Mouse (Mus musculus) forebrain, embryonic 15.5 days (tissue): ENCODE measurements at regions not wholly inside any gene's neighbourhood (a gene's known extent, or its start where the extent isn't known, plus 50 kb on each side); places are given as distances from the start of the nearest gene placed in this dataset.
A peak's percentile ranks its signal among the peaks of the same experiment; 100 is the strongest.
"Not testable (repeated sequence)": the region's sequence is repeated elsewhere in the genome, so short reads cannot be mapped to it uniquely, and the experiment has no call there.

Source experiments
- ATAC-seq: fragments of 200-750 bp; cut with Nextera tagmentation; replicated peaks from 2 replicates; pipeline ENCODE4 v1.8.0; 2017; ENCODE audit warnings: mild to moderate bottlenecking, moderate TSS enrichment, moderate library complexity
- H3K27ac ChIP-seq: fragments of 300-500 bp; sonication (generic); replicated peaks from 2 replicates; pipeline ENCODE4 v1.5.1; 2015; ENCODE audit warnings: mild to moderate bottlenecking, inconsistent platforms
- H3K27me3 ChIP-seq: fragments of 300-500 bp; sonication (generic); 2 replicates; pipeline ENCODE4 v1.6.1; 2015; ENCODE audit warnings: inconsistent platforms
- H3K36me3 ChIP-seq: fragments of 300-500 bp; sonication (generic); 2 replicates; pipeline ENCODE4 v1.6.1; 2015; ENCODE audit warnings: mild to moderate bottlenecking, inconsistent platforms
- H3K4me1 ChIP-seq: fragments of 300-500 bp; sonication (generic); 2 replicates; pipeline ENCODE4 v1.6.1; 2015; ENCODE audit warnings: inconsistent platforms
- H3K4me2 ChIP-seq: fragments of 300-500 bp; sonication (generic); replicated peaks from 2 replicates; pipeline ENCODE4 v1.6.1; 2015; ENCODE audit warnings: mild to moderate bottlenecking, inconsistent platforms
- H3K4me3 ChIP-seq: fragments of 300-500 bp; sonication (generic); 2 replicates; pipeline ENCODE4 v1.5.1; 2015; ENCODE audit warnings: mild to moderate bottlenecking, inconsistent platforms
- H3K9ac ChIP-seq: fragments of 300-500 bp; sonication (generic); replicated peaks from 2 replicates; pipeline ENCODE4 v1.6.1; 2015; ENCODE audit warnings: mild to moderate bottlenecking, inconsistent platforms
- H3K9me3 ChIP-seq: fragments of 300-500 bp; sonication (generic); 2 replicates; pipeline ENCODE4 v1.6.1; 2016; ENCODE audit warnings: inconsistent platforms
- WGBS: fragments of 180-500 bp; shearing (Covaris S2); methylation state at CpG from one replicate; pipeline ENCODE4 v1.1.7; 2015; ENCODE audit warnings: mixed read lengths; 5-methylcytosine and 5-hydroxymethylcytosine counted together

DNA sequence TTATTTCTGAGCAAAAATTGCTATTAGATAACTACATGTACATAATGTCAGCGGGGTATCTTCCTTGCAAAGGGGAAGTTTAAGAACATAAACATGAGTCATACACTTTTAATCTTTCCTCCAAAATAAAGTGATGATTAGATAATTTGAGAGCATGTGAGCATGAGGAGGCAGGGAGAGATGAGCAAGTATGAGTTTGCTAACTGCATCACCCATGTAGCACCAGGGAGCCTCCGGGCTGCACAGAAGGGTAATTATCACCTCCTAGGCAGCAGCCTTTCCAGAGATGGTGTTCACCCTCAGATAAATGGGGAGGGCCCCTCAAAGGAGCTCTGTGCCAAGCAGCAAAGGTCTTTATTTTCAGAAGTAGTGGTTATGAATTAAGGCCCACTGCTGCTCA is 568.1 kb upstream of the G6pd2 start:
- Histone ChIP-seq H3K27me3 (no peaks in the 10 kb centered on the region), H3K36me3 (no peaks in the 10 kb centered on the region), H3K27ac (no peak overlapping the region), H3K9me3 (no peaks in the 10 kb centered on the region), H3K4me2 (no peak overlapping the region), H3K4me1 (no peaks in the 10 kb centered on the region), H3K9ac (no peak overlapping the region), H3K4me3 (no peak overlapping the region)
- 50% methylated on average over 2 of the region's 2 CpGs for WGBS
- ATAC-seq, result no peak

- H3K4me3 ChIP-seq, H3K36me3 ChIP-seq, H3K9ac ChIP-seq, H3K27ac ChIP-seq, H3K27me3 ChIP-seq, H3K4me2 ChIP-seq, H3K4me1 ChIP-seq, H3K9me3 ChIP-seq, ATAC-seq: not testable (repeated sequence)
- 90% methylated on average over 15 of the region's 15 CpGs for whole genome bisulfite sequencing
Observed at GRCm38 (mm10) chr5:61288506-61288905, 520.1 kb upstream of the G6pd2 start.

DNA sequence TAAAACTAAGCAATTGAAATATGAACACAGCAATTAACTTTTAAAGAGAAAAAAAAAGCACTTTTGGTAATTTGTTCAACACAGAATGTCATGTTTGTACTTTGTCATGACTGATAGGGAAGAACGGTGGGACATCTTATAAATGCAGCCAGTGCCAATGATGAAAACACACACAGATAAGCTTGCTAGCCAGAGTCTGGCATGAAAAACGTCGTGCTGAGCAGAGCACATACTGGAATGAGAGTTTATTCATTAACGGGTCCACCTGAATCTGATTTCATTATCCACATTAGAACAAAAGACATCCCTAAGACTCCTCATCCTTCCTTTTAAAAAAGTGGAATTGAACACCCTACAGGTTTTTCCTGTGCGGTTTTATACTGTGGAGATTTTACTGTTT is 493.7 kb upstream of the G6pd2 start:
- Histone ChIP-seq H3K4me3 (no peak overlapping the region), H3K27me3 (no peaks in the 10 kb centered on the region), H3K9me3 (no peaks in the 10 kb centered on the region), H3K4me1 (no peaks in the 10 kb centered on the region), H3K27ac (no peak overlapping the region), H3K9ac (no peak overlapping the region), H3K36me3 (no peaks in the 10 kb centered on the region), H3K4me2 (no peak overlapping the region)
- no peak for ATAC-seq
- 57% methylated on average over 5 of the region's 5 CpGs for WGBS

DNA sequence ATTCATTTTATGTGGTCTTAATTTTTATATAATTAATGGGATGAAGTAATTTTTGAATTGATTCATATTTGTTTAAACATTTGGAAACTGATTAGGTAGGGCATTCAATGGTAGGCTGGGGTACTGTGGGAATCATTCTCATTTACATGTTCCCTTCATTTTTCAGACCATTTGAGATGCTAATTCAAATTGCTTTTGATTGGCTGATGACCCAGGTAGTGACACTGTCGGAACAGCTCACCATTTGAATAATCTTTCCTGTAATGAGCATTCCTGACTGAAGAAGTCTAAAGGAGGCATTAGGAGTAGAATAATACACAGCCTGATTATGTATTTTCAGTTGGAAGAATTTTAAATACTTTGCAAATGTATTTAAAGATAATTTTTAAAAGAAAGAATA is 457.2 kb upstream of the G6pd2 start:
- 22% methylated on average over 1 of the region's 1 CpGs for WGBS
- Histone ChIP-seq H3K36me3 (no peaks in the 10 kb centered on the region), H3K4me2 (no peak overlapping the region), H3K4me3 (no peak overlapping the region), H3K27me3 (no peaks in the 10 kb centered on the region), H3K9ac (no peak overlapping the region), H3K4me1 (peaks cover 11% of the 10 kb centered on the region; the same call in 1 of the 2 replicates), H3K9me3 (no peaks in the 10 kb centered on the region), H3K27ac (no peak overlapping the region)
- no peak for ATAC-seq

DNA sequence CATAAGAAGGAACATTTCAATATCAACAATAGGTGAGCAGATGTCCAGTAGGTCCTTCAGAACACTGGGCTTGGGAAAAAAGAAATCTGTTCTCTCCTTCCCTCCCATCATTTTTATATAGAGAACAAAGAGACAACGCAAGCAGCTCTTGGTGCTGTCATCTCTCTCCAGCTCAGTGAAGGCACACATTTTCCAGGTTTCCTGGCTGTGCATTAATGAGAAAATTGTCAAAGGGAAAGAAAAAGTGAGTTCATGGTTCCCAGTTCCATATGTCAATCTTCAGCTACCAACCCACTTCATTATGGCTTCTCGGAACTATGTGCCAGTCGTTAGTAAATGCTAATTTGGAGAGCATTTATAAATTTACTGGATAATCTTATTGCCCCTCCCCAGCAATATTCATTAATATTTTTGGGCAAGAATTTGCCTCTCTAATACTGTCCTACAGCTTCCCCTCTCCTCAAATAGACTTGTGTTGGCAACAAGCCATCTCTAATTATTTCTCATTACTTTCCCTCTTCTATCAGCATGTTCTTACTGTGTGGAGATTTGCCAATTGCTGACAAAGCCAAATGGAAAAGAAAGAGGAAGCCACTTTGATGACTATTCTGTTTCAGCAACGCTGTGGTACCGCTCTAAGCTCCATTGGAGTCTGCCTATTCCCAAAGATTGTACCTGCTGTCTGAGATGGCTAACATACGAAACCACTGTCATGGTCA is 453.2 kb upstream of the G6pd2 start:
- Histone ChIP-seq H3K4me2 (no peak overlapping the region), H3K27me3 (no peaks in the 10 kb centered on the region), H3K9me3 (no peaks in the 10 kb centered on the region), H3K9ac (no peak overlapping the region), H3K27ac (peak overlapping the region; percentile 72), H3K36me3 (no peaks in the 10 kb centered on the region), H3K4me3 (no peak overlapping the region), H3K4me1 (peaks cover 11% of the 10 kb centered on the region; the same call in 1 of the 2 replicates)
- ATAC-seq, result peak; percentile 94
- 18% methylated on average over 6 of the region's 6 CpGs for WGBS

- Histone ChIP-seq H3K4me2 (no peak overlapping the region), H3K4me3 (no peak overlapping the region), H3K36me3 (no peaks in the 10 kb centered on the region), H3K9ac (no peak overlapping the region), H3K4me1 (no peaks in the 10 kb centered on the region), H3K27me3 (no peaks in the 10 kb centered on the region), H3K9me3 (0 out of 2 replicates have a peak, but pooled peaks cover 3% of the 10 kb centered on the region), H3K27ac (no peak overlapping the region)
- WGBS, result 74% methylated on average over 1 of the region's 1 CpGs
- ATAC-seq, result 0 out of 2 replicates have a peak, but pooled peaks have one; percentile 41
Observed at GRCm38 (mm10) chr5:61372901-61373300, 435.7 kb upstream of the G6pd2 start.

DNA sequence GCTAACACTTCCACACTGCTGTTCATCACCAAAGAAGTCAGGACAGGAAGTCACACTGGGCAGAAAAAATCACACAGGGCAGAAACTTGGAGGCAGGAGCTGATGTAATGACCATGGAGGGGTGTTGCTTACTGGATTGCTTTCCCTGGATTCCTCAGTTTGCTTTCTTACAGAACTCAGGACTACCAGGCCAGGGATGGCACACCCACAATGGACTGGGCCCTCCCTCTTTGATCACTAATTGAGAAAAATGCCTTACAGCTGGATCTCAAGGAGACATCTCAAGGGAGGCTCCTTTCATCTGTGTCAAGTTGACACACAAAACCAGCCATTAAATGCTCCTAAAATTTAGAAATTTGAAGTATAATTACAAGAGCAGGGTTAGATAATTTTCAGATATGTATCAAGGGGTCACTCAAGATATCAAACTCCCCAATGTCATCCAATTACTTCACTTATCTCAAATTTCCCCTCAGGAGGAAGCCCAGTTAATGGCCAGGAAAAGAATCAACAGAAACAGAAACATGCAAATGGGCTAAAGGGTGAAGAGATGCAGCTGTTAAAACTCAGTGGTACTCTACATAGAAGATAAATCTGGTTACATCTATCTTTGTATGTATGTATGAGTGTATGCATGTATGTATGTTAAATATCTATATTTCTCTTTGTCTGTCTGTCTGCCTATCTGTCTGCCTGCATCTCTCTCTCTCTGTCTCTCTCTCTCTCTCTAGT is 413.5 kb upstream of the G6pd2 start:
- Histone ChIP-seq H3K36me3 (no peaks in the 10 kb centered on the region), H3K9me3 (no peaks in the 10 kb centered on the region), H3K4me2 (no peak overlapping the region), H3K27me3 (no peaks in the 10 kb centered on the region), H3K4me1 (no peaks in the 10 kb centered on the region), H3K9ac (no peak overlapping the region), H3K4me3 (no peak overlapping the region), H3K27ac (no peak overlapping the region)
- no peak for ATAC-seq
